Mouse (Mus musculus) frontal cortex, postnatal 36 days (tissue): ENCODE results near the gene Mettl22.

Source experiments
- DNase-seq, 2 experiments: peaks; one replicate each; pipeline ENCODE4 v3.0.0; 2022; ENCODE audit warnings: low spot score in 2 of 2

The Mettl22 gene

DNA sequence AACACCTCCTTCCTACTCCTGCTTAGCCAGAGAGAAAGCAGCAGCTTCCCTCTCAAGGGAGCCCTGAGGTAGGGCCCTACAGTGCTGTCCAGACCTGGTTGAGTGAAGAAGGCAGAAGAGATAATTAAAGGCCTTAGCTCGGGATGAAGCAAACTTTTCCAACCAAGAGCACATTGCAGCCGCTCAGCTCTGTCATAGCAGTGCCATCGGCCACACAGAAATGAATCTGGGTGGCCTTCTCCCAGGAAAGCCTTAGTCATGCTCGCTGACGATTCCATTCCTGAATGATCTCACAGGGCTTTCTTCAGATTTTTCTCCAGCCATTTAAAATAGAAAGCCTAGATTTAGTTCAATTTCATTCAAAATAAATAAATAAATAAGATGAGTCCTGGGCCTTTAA lies 39.3 kb downstream of the Mettl22 start:
- no peak for DNase-seq

- no peak for DNase-seq
Observed at GRCm38 (mm10) chr16:8512830-8513229, 42.2 kb downstream of the Mettl22 start.

- DNase-seq: peak; percentile 94 to 95
Observed at GRCm38 (mm10) chr16:8513236-8513906, 42.8 kb downstream of the Mettl22 start, which contains the start of gene Abat. Abat (plus strand) TSS chr16:8513429.

- DNase-seq: no peak
Observed at GRCm38 (mm10) chr16:8514180-8514579, 43.6 kb downstream of the Mettl22 start.

DNA sequence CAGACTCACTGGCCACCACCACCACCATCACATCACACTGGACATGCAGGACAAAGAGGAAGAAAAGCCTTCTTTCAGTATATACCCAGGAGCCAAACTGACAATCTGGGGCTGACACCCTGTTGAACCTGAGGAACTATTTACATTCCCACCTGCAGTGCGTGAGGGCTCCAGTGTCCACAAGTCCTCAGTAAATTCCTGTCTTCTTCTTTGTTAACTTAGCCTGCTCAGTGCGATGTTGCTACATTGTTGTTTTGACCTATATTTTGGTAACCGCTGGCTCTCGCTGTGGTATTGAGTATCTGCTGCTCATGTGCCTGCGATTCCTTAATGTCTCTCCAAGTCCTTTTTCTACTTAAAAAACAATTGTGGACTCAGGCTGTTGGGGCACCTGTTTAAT lies 49.9 kb downstream of the Mettl22 start:
- DNase-seq: no peak

GRCm38 (mm10) chr16:8521322-8521721 lies 50.7 kb downstream of the Mettl22 start:
- DNase-seq: no peak

DNA sequence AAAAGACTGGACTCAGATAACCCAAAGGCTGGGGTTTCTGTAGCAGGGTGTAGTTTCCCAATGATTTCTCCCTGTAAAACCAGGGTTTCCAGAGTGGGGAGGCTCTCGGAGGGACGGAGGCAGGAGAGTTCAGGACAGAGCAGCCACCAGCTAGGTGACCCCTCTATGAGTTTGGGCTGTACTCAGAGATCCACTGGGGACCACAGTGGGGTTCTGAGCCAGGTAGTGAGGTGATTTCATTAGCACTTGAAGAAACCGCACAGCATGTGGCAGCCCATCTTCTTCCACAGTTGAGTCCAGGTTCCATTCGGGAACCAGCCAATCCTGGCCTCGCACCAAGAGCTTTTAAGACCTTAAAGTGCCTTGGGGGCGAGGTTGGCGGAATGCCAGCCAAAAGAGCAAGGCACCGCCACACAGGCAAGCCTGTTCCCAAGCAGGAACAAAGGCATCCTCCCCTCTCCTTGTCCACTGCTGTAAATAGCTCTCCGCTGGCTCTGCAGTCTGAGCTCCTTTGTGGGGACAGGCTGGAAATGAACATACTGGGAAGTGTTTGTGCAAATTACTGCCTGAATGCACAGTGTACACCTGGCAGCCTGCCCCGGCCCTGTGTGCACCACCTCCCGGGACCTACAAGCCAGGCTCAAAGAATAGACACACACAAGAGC lies 53.0 kb downstream of the Mettl22 start:
- peak; percentile 30 to 45 for DNase-seq

- DNase-seq: no peak
Observed at GRCm38 (mm10) chr16:8524163-8524847, 53.7 kb downstream of the Mettl22 start.

- DNase-seq: no peak
Observed at GRCm38 (mm10) chr16:8525293-8525692, 54.7 kb downstream of the Mettl22 start.

DNA sequence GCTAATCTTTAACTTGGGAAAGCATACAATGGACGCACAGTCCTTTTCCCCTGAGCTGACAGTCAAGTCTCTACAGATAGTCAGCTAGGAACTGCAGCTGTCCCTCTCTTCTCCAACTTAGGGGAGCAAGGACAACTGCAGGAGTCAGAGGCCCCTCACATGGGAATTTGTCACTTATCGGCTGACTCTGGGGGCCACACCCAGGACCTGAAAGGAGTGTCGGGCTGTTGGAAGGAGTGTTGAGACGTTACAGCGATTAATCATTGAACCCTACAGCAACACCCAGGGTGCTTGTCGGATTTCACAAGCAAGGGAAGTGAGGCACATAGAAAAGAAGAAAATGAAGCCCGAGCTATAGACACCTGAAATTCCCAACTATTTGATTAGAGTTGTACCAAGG lies 55.3 kb downstream of the Mettl22 start:
- no peak for DNase-seq

GRCm38 (mm10) chr16:8529389-8529788 lies 58.8 kb downstream of the Mettl22 start:
- DNase-seq: no peak

- no peak for DNase-seq
Observed at GRCm38 (mm10) chr16:8530018-8530417, 59.4 kb downstream of the Mettl22 start.

DNA sequence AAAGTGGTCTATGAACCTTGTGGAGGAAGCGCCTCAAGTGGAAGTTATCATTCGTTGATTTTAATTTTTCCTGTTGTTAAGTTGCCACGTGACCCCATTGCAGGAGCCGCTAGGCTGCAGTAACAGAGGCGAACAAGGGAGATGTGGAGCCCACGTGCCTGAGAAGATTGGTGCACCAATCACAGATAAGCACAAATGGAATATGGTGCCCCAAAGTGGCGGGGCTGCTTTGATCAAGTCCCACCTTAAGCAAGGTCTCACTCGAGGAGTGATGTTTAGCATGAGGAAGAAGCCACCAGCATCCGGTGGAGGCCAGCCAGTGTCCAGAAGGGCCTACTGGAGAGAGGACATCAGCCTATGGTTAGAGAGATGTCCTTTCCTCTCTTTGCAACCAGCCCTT lies 61.9 kb downstream of the Mettl22 start:
- no peak for DNase-seq

- no peak for DNase-seq
Observed at GRCm38 (mm10) chr16:8532894-8533293, 62.3 kb downstream of the Mettl22 start.

GRCm38 (mm10) chr16:8533477-8533876 lies 62.9 kb downstream of the Mettl22 start:
- DNase-seq: no peak

GRCm38 (mm10) chr16:8534466-8535200 lies 64.0 kb downstream of the Mettl22 start:
- no peak for DNase-seq

DNA sequence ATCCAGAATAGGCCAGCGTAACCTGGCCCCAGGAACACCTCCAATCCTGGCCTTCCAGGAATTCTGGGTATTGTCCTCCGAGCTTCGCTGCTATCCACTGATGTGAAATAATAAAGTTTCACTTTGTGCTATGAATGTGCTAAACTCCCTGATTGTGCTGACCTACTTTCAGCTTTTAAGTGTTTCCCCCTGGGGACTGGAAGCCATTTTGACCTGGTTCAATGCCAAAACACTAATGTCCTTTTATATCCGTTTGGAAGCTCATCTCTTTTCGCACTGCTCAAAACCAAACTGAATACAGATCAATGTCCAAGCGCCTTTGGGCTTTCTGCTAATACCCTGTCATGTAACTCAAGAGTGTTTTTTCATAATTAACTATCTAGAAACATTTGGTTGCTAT lies 64.8 kb downstream of the Mettl22 start:
- no peak for DNase-seq

- DNase-seq: peak in 1 of 2 experiments; percentile 20
Observed at GRCm38 (mm10) chr16:8539150-8539865, 68.7 kb downstream of the Mettl22 start.
